Mouse (Mus musculus) lung, embryonic 16.5 days (tissue): Measurements from ENCODE around the gene Rhot2. TPM values are rescaled to one million over a fixed set of nuclear protein-coding genes. Genes with fewer than 3 reads are reported as not detected.

Source experiments
- ATAC-seq: fragments of 200-750 bp; cut with Nextera tagmentation; 2 replicates; pipeline ENCODE4 v1.8.0; 2017; ENCODE audit warnings: low read depth, mild to moderate bottlenecking, moderate library complexity
- H3K27ac ChIP-seq: fragments of 300-500 bp; sonication (generic); 2 replicates; pipeline ENCODE4 v1.5.1; 2014; ENCODE audit warnings: mild to moderate bottlenecking, control low read depth, low read length
- H3K27me3 ChIP-seq: fragments of 300-500 bp; sonication (generic); 2 replicates; pipeline ENCODE4 v1.6.1; 2014; ENCODE audit warnings: low read depth, low read length, mixed read lengths; ENCODE audit not compliant: control insufficient read depth, insufficient read depth
- H3K36me3 ChIP-seq: fragments of 300-500 bp; sonication (generic); 2 replicates; pipeline ENCODE4 v1.6.1; 2014; ENCODE audit warnings: low read length; ENCODE audit not compliant: control insufficient read depth, insufficient read depth
- H3K4me1 ChIP-seq: fragments of 300-500 bp; sonication (generic); replicated peaks from 2 replicates; pipeline ENCODE4 v1.6.1; 2014; ENCODE audit warnings: low read length, mixed read lengths; ENCODE audit not compliant: control insufficient read depth, insufficient read depth
- H3K4me2 ChIP-seq: fragments of 300-500 bp; sonication (generic); 2 replicates; pipeline ENCODE4 v1.6.1; 2014; ENCODE audit warnings: low read depth, low read length, control low read depth
- H3K4me3 ChIP-seq: fragments of 300-500 bp; sonication (generic); 2 replicates; pipeline ENCODE4 v1.5.1; 2014; ENCODE audit warnings: mild to moderate bottlenecking, low read length, control low read depth
- H3K9ac ChIP-seq: fragments of 300-500 bp; sonication (generic); 2 replicates; pipeline ENCODE4 v1.6.1; 2014; ENCODE audit warnings: low read length, control low read depth
- H3K9me3 ChIP-seq: fragments of 300-500 bp; sonication (generic); 2 replicates; pipeline ENCODE4 v1.6.1; 2016; ENCODE audit warnings: low read length; ENCODE audit not compliant: control insufficient read depth
- WGBS: fragments of 180-500 bp; shearing (Covaris S2); extraction: QIAGEN DNeasy Blood & Tissue Kit; methylation state at CpG from one replicate; pipeline ENCODE4 v1.1.7; 2014; 5-methylcytosine and 5-hydroxymethylcytosine counted together
- polyA plus RNA-seq: library from polyadenylated mRNA; unstranded; fragments of >200 nt; fragmentation: Nextera tagmentation; extraction: Ambion mirVana; gene quantifications from 2 replicates; pipeline ENCODE4 v1.2.1, GENCODE M21; 2015

Rhot2 gene
- polyA plus RNA-seq, 1 experiment from 2014 or later: 18.3 TPM

DNA sequence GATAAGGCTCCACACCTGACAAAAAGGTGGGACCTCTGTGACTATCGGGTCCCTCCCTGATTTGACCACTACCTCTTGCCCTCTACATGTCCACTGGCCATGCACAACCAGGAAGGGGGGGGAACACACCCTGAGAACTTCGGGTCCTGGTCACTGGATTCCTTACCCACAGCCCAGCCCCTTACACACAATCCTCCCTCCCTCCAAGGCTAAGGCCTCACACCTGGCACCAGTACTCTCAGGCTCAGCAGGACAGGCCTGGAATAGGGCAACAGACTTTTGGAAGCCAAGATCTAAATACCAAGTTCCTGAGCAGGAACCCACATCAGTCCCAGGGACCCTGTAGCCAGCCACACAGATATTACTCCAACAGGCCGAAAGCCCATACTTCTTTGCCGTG, 5.7 kb downstream of the Rhot2 start:
- Histone ChIP-seq H3K9me3 (no peaks in the 10 kb centered on the region), H3K4me1 (peaks cover 40% of the 10 kb centered on the region), H3K27me3 (no peaks in the 10 kb centered on the region), H3K9ac (no peak overlapping the region), H3K36me3 (peaks cover 31% of the 10 kb centered on the region), H3K27ac (no peak overlapping the region), H3K4me3 (no peak overlapping the region), H3K4me2 (no peak overlapping the region)
- 80% methylated on average over 4 of the region's 4 CpGs for WGBS
- no peak for ATAC-seq

DNA sequence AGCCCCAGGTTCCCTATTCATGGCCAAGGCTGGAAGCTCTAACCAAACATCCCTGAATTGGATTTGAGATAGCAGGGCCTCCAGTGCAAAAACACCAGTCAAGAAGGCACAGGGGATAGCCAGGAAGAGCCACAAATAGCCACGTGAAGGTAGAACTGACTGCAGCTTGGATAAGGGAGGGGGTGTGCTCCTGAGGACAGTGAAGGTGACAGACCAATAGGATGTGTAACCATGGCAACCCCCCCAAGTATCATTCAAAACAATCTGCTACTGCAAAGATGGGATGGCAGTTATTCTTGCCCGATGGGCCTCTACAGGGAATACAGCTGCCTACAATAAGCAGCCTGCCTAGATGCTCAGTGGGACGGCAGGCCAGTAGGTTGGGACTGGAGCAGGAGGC, 7.1 kb downstream of the Rhot2 start:
- H3K4me3 ChIP-seq: no peak overlapping the region
- H3K9ac ChIP-seq: no peak overlapping the region

GRCm38 (mm10) chr17:25837076-25837410, 7.6 kb downstream of the Rhot2 start, which contains the start of gene Rhbdl1:
TSS of gene Rhbdl1 (minus strand) at chr17:25837295.
- Histone ChIP-seq H3K4me3 (peak within 1 kb of the TSS; percentile 40), H3K27me3 (no peaks in the 10 kb centered on the region), H3K27ac (no peak within 1 kb of the TSS), H3K36me3 (peaks cover 31% of the 10 kb centered on the region), H3K9ac (peak within 1 kb of the TSS; percentile 60), H3K9me3 (no peaks in the 10 kb centered on the region), H3K4me1 (peaks cover 35% of the 10 kb centered on the region), H3K4me2 (peak within 1 kb of the TSS; percentile 70)
- ATAC-seq: 0 out of 2 replicates have a peak, but pooled peaks have one; percentile 2
- WGBS: under 1% methylated on average over 29 of the region's 29 CpGs

More for the DNA sequence above, 7.1 kb downstream of the Rhot2 start:
- Histone ChIP-seq H3K27me3 (no peaks in the 10 kb centered on the region), H3K27ac (no peak overlapping the region), H3K4me2 (no peak overlapping the region), H3K9me3 (no peaks in the 10 kb centered on the region), H3K36me3 (peaks cover 31% of the 10 kb centered on the region), H3K4me1 (peaks cover 34% of the 10 kb centered on the region)
- ATAC-seq: no peak
- 47% methylated on average over 3 of the region's 3 CpGs for WGBS

DNA sequence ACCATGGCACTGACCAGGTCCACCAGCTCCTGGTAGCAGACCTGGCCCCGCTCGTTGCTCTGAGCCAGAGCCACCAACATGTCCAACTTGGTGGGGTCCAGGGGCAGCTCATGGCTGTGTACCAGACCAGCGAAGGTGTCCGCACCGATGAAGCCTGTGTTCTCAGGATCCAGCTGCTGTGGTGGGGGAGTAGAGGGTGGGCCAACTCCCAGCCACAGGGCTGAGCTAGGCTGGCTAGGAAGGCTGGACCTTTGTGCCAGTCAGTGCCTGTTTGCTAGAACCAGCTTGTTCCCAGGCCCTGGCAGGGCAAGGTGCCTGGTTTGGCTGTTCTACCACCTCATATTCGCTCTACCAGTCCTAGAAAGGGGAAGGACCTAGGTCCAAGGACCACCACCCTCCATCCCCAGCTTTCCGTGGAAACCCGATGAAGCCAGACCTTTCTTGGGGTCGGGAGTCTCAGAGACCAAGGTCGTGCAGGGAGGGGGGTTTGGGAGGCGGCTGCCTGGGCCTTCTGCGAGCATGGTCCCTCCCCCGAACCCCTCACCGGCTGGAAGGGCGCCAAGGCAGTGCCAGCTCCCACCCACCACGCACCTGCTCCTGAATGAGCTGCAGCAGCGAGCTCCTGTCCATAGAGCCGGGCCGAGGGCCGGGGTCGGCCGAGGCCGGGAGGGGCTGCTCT, 8.1 kb downstream of the Rhot2 start:
- 20% methylated on average over 23 of the region's 23 CpGs for WGBS
- H3K27me3 ChIP-seq: no peaks in the 10 kb centered on the region
- peaks cover 27% of the 10 kb centered on the region for H3K36me3 ChIP-seq
- peak overlapping the region; percentile 40 for H3K4me3 ChIP-seq
- H3K4me1 ChIP-seq: peaks cover 40% of the 10 kb centered on the region
- ATAC-seq: no peak
- H3K9me3 ChIP-seq: no peaks in the 10 kb centered on the region
- H3K27ac ChIP-seq: no peak overlapping the region
- peak overlapping the region; percentile 70 for H3K4me2 ChIP-seq
- H3K9ac ChIP-seq: peak overlapping the region; percentile 60

DNA sequence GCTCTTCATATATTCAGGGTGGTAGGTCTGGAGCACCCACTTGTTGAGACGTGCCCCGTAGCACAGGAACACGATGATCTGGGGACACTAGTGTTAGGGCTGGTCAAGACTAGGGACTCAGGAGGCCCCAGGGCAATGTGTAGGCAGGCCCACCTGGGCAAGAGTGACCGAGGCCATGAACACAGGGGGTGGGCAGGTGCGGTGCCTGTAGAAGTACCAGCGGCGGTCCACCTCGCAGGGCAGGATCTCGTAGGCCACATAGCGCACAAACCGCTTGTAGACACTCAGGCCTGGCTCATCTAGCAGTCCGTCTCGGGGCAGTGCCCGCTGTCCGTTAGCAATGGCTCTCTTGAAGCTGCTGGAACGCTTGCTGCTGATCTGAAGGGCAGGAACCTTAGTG, 8.8 kb downstream of the Rhot2 start:
- Histone ChIP-seq H3K9me3 (no peaks in the 10 kb centered on the region), H3K4me2 (no peak overlapping the region), H3K27me3 (no peaks in the 10 kb centered on the region), H3K4me1 (peaks cover 48% of the 10 kb centered on the region), H3K27ac (no peak overlapping the region), H3K4me3 (no peak overlapping the region), H3K36me3 (peaks cover 27% of the 10 kb centered on the region), H3K9ac (no peak overlapping the region)
- 86% methylated on average over 16 of the region's 16 CpGs for WGBS
- no peak for ATAC-seq

- H3K27me3 ChIP-seq: no peaks in the 10 kb centered on the region
- no peak for ATAC-seq
- WGBS: 88% methylated on average over 7 of the region's 7 CpGs
- H3K9me3 ChIP-seq: no peaks in the 10 kb centered on the region
- H3K4me1 ChIP-seq: peaks cover 52% of the 10 kb centered on the region
- H3K4me2 ChIP-seq: no peak overlapping the region
- H3K9ac ChIP-seq: no peak overlapping the region
- H3K4me3 ChIP-seq: no peak overlapping the region
- no peak overlapping the region for H3K27ac ChIP-seq
- H3K36me3 ChIP-seq: peaks cover 28% of the 10 kb centered on the region
Observed at GRCm38 (mm10) chr17:25835301-25835700, 9.3 kb downstream of the Rhot2 start.

GRCm38 (mm10) chr17:25834595-25835222, 9.9 kb downstream of the Rhot2 start:
- 76% methylated on average over 12 of the region's 12 CpGs for WGBS
- H3K9ac ChIP-seq: peak overlapping the region; percentile 85
- H3K27me3 ChIP-seq: no peaks in the 10 kb centered on the region
- H3K27ac ChIP-seq: 0 out of 2 replicates have a peak overlapping the region, but pooled peaks have one; percentile 24
- peak overlapping the region; percentile 80 for H3K4me2 ChIP-seq
- H3K4me3 ChIP-seq: peak overlapping the region; percentile 85
- no peaks in the 10 kb centered on the region for H3K9me3 ChIP-seq
- H3K4me1 ChIP-seq: peaks cover 56% of the 10 kb centered on the region
- H3K36me3 ChIP-seq: peaks cover 24% of the 10 kb centered on the region
- ATAC-seq: no peak

GRCm38 (mm10) chr17:25833961-25834594, 10.6 kb downstream of the Rhot2 start:
- Histone ChIP-seq H3K4me1 (peaks cover 59% of the 10 kb centered on the region), H3K27me3 (no peaks in the 10 kb centered on the region)

DNA sequence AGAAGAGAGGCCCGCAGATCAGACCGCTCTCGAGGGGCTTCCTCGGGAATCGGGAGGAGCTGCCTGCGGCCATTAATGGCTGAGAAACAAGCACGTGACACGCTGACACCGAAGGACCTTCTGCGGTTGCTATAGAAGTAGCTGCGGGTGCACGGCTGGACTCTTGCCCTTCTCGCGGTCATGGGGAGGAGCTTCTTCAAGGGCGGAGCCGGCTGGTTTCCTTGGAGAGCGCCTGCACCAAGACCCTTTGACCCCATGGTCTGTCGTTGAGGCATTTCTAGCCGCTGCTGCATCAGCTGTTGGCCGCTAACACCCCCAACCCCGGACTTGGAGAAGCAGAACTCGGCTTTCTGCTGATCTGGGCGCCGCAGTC, 11.4 kb downstream of the Rhot2 start, which contains the start of gene Stub1:
TSS of gene Stub1 (minus strand) at position 114 of the 373 bp plus-strand sequence.
- H3K4me3 ChIP-seq: peak within 1 kb of the TSS; percentile 85
- peak within 1 kb of the TSS; percentile 90 for H3K9ac ChIP-seq
- no peaks in the 10 kb centered on the region for H3K9me3 ChIP-seq
- H3K27ac ChIP-seq: peak within 1 kb of the TSS; percentile 93
- ATAC-seq: peak; percentile 75
- under 1% methylated on average over 24 of the region's 24 CpGs for WGBS
- H3K27me3 ChIP-seq: no peaks in the 10 kb centered on the region
- H3K36me3 ChIP-seq: peaks cover 16% of the 10 kb centered on the region
- peaks cover 62% of the 10 kb centered on the region for H3K4me1 ChIP-seq
- H3K4me2 ChIP-seq: peak within 1 kb of the TSS; percentile 91

More at GRCm38 (mm10) chr17:25833961-25834594, 10.6 kb downstream of the Rhot2 start:
- Histone ChIP-seq H3K9ac (peak overlapping the region; percentile 85), H3K4me2 (peak overlapping the region; percentile 80), H3K4me3 (peak overlapping the region; percentile 85), H3K27ac (peak overlapping the region; percentile 93), H3K36me3 (peaks cover 18% of the 10 kb centered on the region), H3K9me3 (no peaks in the 10 kb centered on the region)
- ATAC-seq: no peak
- 10% methylated on average over 6 of the region's 6 CpGs for WGBS
